Mouse (Mus musculus) lung, embryonic 16.5 days (tissue): ENCODE results near the gene Gcfc2. TPM values are rescaled to one million over a fixed set of nuclear protein-coding genes. Genes with fewer than 3 reads are reported as not detected.

Source experiments
- ATAC-seq: fragments of 200-750 bp; cut with Nextera tagmentation; 2 replicates; pipeline ENCODE4 v1.8.0; 2017; ENCODE audit warnings: low read depth, mild to moderate bottlenecking, moderate library complexity
- H3K27ac ChIP-seq: fragments of 300-500 bp; sonication (generic); 2 replicates; pipeline ENCODE4 v1.5.1; 2014; ENCODE audit warnings: mild to moderate bottlenecking, control low read depth, low read length
- H3K27me3 ChIP-seq: fragments of 300-500 bp; sonication (generic); 2 replicates; pipeline ENCODE4 v1.6.1; 2014; ENCODE audit warnings: low read depth, low read length, mixed read lengths; ENCODE audit not compliant: control insufficient read depth, insufficient read depth
- H3K36me3 ChIP-seq: fragments of 300-500 bp; sonication (generic); 2 replicates; pipeline ENCODE4 v1.6.1; 2014; ENCODE audit warnings: low read length; ENCODE audit not compliant: control insufficient read depth, insufficient read depth
- H3K4me1 ChIP-seq: fragments of 300-500 bp; sonication (generic); replicated peaks from 2 replicates; pipeline ENCODE4 v1.6.1; 2014; ENCODE audit warnings: low read length, mixed read lengths; ENCODE audit not compliant: control insufficient read depth, insufficient read depth
- H3K4me2 ChIP-seq: fragments of 300-500 bp; sonication (generic); 2 replicates; pipeline ENCODE4 v1.6.1; 2014; ENCODE audit warnings: low read depth, low read length, control low read depth
- H3K4me3 ChIP-seq: fragments of 300-500 bp; sonication (generic); 2 replicates; pipeline ENCODE4 v1.5.1; 2014; ENCODE audit warnings: mild to moderate bottlenecking, low read length, control low read depth
- H3K9ac ChIP-seq: fragments of 300-500 bp; sonication (generic); 2 replicates; pipeline ENCODE4 v1.6.1; 2014; ENCODE audit warnings: low read length, control low read depth
- H3K9me3 ChIP-seq: fragments of 300-500 bp; sonication (generic); 2 replicates; pipeline ENCODE4 v1.6.1; 2016; ENCODE audit warnings: low read length; ENCODE audit not compliant: control insufficient read depth
- WGBS: fragments of 180-500 bp; shearing (Covaris S2); extraction: QIAGEN DNeasy Blood & Tissue Kit; methylation state at CpG from one replicate; pipeline ENCODE4 v1.1.7; 2014; 5-methylcytosine and 5-hydroxymethylcytosine counted together
- polyA plus RNA-seq: library from polyadenylated mRNA; unstranded; fragments of >200 nt; fragmentation: Nextera tagmentation; extraction: Ambion mirVana; gene quantifications from 2 replicates; pipeline ENCODE4 v1.2.1, GENCODE M21; 2015

Gene Gcfc2
- polyA plus RNA-seq, 1 experiment from 2014 or later: 7.5 TPM

DNA sequence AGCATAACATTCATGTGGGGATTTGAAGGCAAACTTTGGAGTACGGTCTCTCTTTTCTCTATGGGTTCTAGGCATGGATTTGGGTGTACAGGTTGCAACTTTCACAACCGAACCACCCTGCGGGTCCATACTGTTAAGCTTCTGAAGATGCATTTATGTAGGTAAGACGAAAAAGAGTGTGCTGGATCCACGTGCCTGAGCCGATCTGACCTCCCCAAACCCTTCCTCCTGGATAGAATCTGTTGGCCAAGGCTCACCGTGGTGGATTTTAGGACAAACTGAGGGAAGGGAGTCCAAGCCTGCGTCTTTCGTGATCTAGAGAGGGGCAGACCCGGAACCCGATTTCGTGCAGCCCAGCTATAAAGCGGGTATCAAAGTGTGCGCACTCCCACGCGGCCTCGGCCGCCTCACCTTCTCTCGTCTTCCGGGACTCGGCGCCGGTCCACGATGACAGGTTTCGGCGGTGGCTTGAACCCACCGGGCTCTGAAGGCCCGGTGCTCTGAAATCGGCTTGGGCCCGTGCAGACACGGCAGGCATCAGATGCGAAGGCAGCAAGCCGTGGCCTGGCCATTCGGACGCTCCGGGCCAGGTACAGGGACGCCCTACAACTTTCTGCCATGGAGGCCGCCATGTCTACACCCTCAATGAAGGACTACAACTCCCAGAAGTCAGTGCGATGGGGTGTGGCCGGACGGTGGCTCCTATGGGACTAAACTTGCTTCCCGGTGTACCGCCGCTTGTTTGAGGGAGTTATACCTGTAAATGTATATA lies 42.0 kb downstream of the Gcfc2 start, which contains the start of gene Mrpl19:
Gene Mrpl19, minus strand, starts transcription at position 663 of the 772 bp plus-strand sequence.
- H3K9ac ChIP-seq: peak within 1 kb of the TSS; percentile 76
- peaks cover 16% of the 10 kb centered on the region; the same call in 1 of the 2 replicates for H3K36me3 ChIP-seq
- H3K4me2 ChIP-seq: peak within 1 kb of the TSS; percentile 85
- H3K27ac ChIP-seq: no peak within 1 kb of the TSS
- H3K4me3 ChIP-seq: peak within 1 kb of the TSS; percentile 60
- peak; percentile 98 for ATAC-seq
- WGBS: under 1% methylated on average over 44 of the region's 44 CpGs
- peaks cover 8% of the 10 kb centered on the region for H3K4me1 ChIP-seq
- no peaks in the 10 kb centered on the region for H3K27me3 ChIP-seq
- no peaks in the 10 kb centered on the region for H3K9me3 ChIP-seq

DNA sequence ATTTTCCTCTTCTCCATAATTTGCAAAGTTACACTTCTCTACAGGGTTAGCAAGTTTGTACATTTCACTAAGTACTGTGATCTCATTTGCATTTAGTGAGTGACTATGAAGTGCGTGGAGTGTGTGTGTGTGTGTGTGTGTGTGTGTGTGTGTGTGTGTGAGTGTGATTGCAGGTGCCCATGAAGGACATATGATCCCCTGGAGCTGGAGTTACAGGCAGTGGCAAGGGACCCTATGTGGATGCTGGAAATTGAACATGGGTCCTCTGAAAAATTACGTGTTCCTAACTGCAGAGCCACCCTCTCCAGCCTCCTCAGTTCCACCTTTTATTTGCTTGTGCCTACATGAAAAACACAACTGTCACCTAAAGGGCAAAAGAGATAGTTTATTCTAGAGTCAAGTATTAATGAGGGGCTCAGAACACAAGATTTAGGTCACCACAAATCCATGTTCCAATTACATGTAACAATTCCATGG lies 42.6 kb downstream of the Gcfc2 start:
- H3K27me3 ChIP-seq: no peaks in the 10 kb centered on the region
- 38% methylated on average over 2 of the region's 2 CpGs for WGBS
- H3K9me3 ChIP-seq: no peaks in the 10 kb centered on the region
- H3K9ac ChIP-seq: peak overlapping the region; percentile 18; the same call in 1 of the 2 replicates
- H3K36me3 ChIP-seq: peaks cover 13% of the 10 kb centered on the region; the same call in 1 of the 2 replicates
- H3K4me3 ChIP-seq: peak overlapping the region; percentile 60
- peak overlapping the region; percentile 45 for H3K4me2 ChIP-seq
- H3K4me1 ChIP-seq: peaks cover 8% of the 10 kb centered on the region
- ATAC-seq: peak; percentile 56
- no peak overlapping the region for H3K27ac ChIP-seq

DNA sequence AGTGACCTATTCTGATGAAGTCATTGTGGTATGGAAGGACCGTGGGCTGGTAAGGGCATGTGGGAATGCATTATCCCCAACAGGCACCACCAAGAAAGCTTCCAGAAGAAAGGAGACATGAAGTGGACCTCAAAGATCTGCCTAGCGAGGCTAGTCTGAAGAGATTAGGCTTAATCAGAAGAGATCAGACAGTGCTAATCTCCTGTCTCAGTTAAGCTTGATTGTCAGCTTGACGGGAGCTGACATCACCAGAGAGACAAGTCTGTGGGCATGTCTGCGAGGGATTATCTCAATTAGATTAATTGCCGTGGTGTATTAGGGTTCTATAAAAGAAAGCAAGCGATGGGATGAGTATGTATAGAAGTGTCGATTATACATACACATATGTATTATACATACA lies 47.7 kb downstream of the Gcfc2 start:
- Histone ChIP-seq H3K36me3 (no peaks in the 10 kb centered on the region), H3K27ac (no peak overlapping the region), H3K4me2 (no peak overlapping the region), H3K9me3 (no peaks in the 10 kb centered on the region), H3K9ac (no peak overlapping the region), H3K27me3 (no peaks in the 10 kb centered on the region), H3K4me3 (no peak overlapping the region), H3K4me1 (no peaks in the 10 kb centered on the region)
- ATAC-seq: no peak
- WGBS: 78% methylated on average over 7 of the region's 7 CpGs

DNA sequence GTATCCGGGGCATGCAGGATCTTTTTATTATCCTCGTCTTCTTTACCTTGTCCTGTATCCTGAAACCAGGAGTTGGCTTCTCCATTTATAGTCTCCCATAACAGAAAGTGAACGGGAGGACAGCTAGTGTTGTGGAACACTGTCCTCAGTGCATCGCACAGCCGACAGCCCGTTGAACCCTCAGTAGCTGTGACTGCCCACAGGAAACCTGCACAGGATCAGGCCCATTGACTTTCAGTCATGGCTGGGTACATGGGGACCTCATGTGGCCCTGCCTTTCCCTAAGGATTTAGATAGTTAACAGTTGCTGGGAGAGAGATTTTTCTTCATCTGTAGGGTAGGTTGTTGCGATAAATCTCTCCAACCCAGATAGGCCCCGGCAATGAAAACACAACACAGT lies 49.1 kb downstream of the Gcfc2 start:
- Histone ChIP-seq H3K4me2 (no peak overlapping the region), H3K36me3 (no peaks in the 10 kb centered on the region), H3K27ac (no peak overlapping the region), H3K9ac (no peak overlapping the region), H3K4me3 (no peak overlapping the region), H3K4me1 (no peaks in the 10 kb centered on the region), H3K27me3 (no peaks in the 10 kb centered on the region), H3K9me3 (no peaks in the 10 kb centered on the region)
- no peak for ATAC-seq
- 87% methylated on average over 8 of the region's 8 CpGs for WGBS

DNA sequence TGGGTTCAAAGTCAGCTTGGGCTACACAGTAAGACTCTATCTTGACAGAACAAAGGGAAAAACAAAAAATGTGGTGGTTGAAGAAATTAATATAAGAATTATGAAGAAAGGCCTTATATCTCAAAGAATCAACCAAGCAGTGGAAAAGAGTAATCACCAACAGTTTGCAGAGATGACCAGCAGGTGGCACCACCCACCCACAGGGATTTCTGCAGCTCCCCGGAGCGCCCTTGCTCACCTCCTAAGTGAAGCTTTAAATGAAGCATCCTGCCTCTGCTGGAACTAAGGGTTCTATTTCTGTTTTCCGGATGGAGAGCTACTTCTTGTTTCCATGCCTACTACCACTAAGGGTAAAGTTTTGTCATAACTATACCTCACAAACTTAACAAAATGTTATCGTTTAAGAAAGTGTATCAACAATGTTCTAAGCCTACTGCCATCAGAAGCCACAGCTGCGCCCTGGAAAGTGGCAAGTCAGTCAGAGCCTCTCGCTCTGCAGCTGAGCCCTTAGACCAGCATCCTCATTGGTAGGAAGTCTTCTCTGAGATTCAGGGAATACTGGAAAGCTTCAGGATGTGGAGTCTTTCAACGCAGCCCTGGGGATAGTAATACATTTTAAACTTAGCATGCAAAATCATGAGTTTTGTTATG lies 52.6 kb downstream of the Gcfc2 start:
- H3K4me3 ChIP-seq: no peak overlapping the region
- no peak overlapping the region for H3K9ac ChIP-seq
- 30% methylated on average over 7 of the region's 7 CpGs for WGBS
- H3K4me2 ChIP-seq: no peak overlapping the region
- H3K27me3 ChIP-seq: no peaks in the 10 kb centered on the region
- ATAC-seq: peak; percentile 71; the same call in 1 of the 2 replicates
- no peak overlapping the region for H3K27ac ChIP-seq
- H3K4me1 ChIP-seq: no peaks in the 10 kb centered on the region
- no peaks in the 10 kb centered on the region for H3K36me3 ChIP-seq
- H3K9me3 ChIP-seq: no peaks in the 10 kb centered on the region

DNA sequence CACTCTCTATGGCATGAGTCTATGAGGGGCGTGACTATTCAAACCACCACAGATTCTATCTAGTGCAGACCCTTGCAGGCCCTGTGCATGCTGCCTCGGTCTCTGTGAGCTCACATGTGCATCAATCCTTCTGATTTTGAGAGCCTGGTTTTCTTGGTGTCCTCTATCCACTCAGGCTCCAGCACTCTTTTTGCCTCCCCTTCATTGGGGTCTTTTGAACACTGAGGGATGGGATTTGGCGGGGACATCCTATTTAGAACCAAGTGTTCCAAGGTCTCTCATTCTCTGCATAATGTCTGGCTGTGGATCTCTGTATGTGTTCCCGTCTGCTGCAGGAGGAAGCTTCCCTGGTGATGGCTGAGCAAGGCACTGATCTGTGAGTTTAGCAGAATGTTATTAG lies 55.8 kb downstream of the Gcfc2 start:
- Histone ChIP-seq H3K9ac (no peak overlapping the region), H3K27ac (no peak overlapping the region), H3K4me3 (no peak overlapping the region), H3K36me3 (no peaks in the 10 kb centered on the region), H3K27me3 (no peaks in the 10 kb centered on the region), H3K4me2 (no peak overlapping the region), H3K4me1 (no peaks in the 10 kb centered on the region), H3K9me3 (0 out of 2 replicates have a peak, but pooled peaks cover 4% of the 10 kb centered on the region)
- WGBS: 82% methylated on average over 4 of the region's 4 CpGs
- ATAC-seq: no peak

DNA sequence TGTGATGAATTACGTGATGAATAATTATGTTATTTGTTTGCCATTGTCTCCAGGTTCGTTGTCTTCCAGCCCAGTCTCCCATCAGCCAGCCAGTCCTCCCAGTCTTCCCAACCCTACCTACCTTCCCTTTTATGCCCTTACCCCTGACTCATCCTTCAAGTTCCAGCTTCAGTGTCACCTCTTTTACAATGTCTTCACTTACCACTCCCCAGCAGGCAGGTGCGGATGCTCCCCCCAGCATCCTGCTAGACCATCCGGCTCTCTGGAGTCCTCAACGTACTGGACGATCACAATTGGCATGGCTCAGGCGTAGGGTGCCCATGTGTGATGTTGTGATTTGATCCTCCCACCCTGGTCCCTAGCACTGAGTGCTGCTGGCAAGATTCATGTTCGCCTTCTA lies 62.7 kb downstream of the Gcfc2 start:
- no peak overlapping the region for H3K27ac ChIP-seq
- no peaks in the 10 kb centered on the region for H3K27me3 ChIP-seq
- ATAC-seq: no peak
- peaks cover 18% of the 10 kb centered on the region for H3K4me1 ChIP-seq
- H3K9me3 ChIP-seq: 0 out of 2 replicates have a peak, but pooled peaks cover 4% of the 10 kb centered on the region
- H3K9ac ChIP-seq: no peak overlapping the region
- H3K4me2 ChIP-seq: no peak overlapping the region
- H3K36me3 ChIP-seq: no peaks in the 10 kb centered on the region
- WGBS: 85% methylated on average over 8 of the region's 8 CpGs
- no peak overlapping the region for H3K4me3 ChIP-seq

DNA sequence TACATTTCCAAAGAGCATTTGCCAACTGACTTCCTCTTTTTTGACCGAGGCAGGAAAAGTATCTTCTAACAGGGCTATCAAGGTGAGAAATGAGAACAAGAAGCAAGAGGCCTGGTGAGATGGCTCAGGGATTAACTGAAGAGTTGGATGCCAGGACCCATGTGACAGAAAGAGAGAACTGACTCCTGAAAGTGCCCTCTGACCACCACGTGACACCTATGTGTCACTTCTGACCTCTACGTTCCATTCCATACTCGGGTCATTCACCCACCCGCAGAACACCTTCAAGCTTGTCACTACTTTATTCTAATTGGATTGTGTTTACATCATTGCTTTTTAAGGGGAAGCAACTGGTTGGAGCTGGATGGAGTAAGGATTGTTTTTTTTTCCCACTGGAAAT lies 63.1 kb downstream of the Gcfc2 start:
- peaks cover 19% of the 10 kb centered on the region for H3K4me1 ChIP-seq
- ATAC-seq: no peak
- H3K27ac ChIP-seq: no peak overlapping the region
- no peaks in the 10 kb centered on the region for H3K36me3 ChIP-seq
- 0 out of 2 replicates have a peak, but pooled peaks cover 4% of the 10 kb centered on the region for H3K9me3 ChIP-seq
- 27% methylated on average over 5 of the region's 5 CpGs for WGBS
- H3K9ac ChIP-seq: no peak overlapping the region
- no peaks in the 10 kb centered on the region for H3K27me3 ChIP-seq
- H3K4me3 ChIP-seq: no peak overlapping the region
- no peak overlapping the region for H3K4me2 ChIP-seq

DNA sequence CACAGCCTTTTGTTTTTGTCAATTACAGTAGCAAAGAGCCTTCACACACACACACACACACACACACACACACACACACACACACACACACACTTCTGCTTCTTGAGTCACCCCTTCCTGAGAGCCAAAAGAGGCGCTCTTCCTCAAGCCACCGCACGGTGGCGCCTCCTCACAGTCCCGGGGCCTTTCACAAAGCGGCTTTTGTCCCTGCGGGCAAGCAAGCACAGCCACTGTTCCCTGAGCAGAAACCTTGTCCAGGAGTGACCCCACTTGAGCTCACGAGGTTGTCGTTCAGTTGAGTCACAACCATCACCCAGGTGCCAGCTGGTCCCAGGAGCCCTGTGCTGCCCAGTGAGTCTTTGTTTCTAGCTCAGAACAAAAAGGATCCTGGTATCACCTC lies 63.5 kb downstream of the Gcfc2 start:
- no peak overlapping the region for H3K4me2 ChIP-seq
- 0% methylated on average over 9 of the region's 9 CpGs for WGBS
- no peaks in the 10 kb centered on the region for H3K27me3 ChIP-seq
- peaks cover 19% of the 10 kb centered on the region for H3K4me1 ChIP-seq
- H3K4me3 ChIP-seq: no peak overlapping the region
- ATAC-seq: peak; percentile 82
- 0 out of 2 replicates have a peak, but pooled peaks cover 4% of the 10 kb centered on the region for H3K9me3 ChIP-seq
- H3K9ac ChIP-seq: peak overlapping the region; percentile 43
- no peaks in the 10 kb centered on the region for H3K36me3 ChIP-seq
- 0 out of 2 replicates have a peak overlapping the region, but pooled peaks have one; percentile 40 for H3K27ac ChIP-seq
